Comparison of ENCODE assay signal across 23 mouse cellular contexts in genomic region chr16:32116186-32116585, GRCm38 (mm10). TPM values are rescaled to one million over a fixed set of nuclear protein-coding genes. Genes with fewer than 3 reads are reported as not detected.
DNase-seq lines count a peak whose midpoint lies in the region; ATAC-seq and TF ChIP-seq lines count a peak whose summit lies in the region.
"Had no signal": no experiment of that assay in that cellular context is flagged by ENCODE, and none has a peak within 500 bp of the region (broad histone marks: within the 10 kb centered on the region; RNA-seq: fewer than 3 reads in every experiment).

No protein-coding gene starts in this region.

- no peaks in the 10 kb centered on the region for H3K27me3 ChIP-seq in lung, embryonic 16.5 days (ENCODE audit: control insufficient read depth, insufficient read depth, low read depth, low read length)
- no peaks in the 10 kb centered on the region for H3K27me3 ChIP-seq in MEL (ENCODE audit: control insufficient read depth in 1 of 2, insufficient read depth in 2 of 2, low read length in 2 of 2)
- no peaks in the 10 kb centered on the region for H3K27me3 ChIP-seq in liver, embryonic 12.5 days (replicated peaks)
- no peaks in the 10 kb centered on the region for H3K27me3 ChIP-seq in stomach, postnatal 0 days (ENCODE audit: control insufficient read depth, insufficient read depth, low read length)
- H3K27me3 ChIP-seq: hindbrain, embryonic 12.5 days; midbrain, embryonic 15.5 days; neural tube, embryonic 15.5 days had no signal

- TF ChIP-seq POLR2A in MEL (IDR thresholded peaks at IDR 0.05; ENCODE audit: control insufficient read depth in 1 of 2, insufficient read depth in 1 of 2, low read depth in 1 of 2, low read length in 2 of 2, poor library complexity in 1 of 2) = no peak

- no peaks in the 10 kb centered on the region for H3K79me2 ChIP-seq in MEL (ENCODE audit: control insufficient read depth, insufficient read depth, low read length, poor library complexity)

- no peak overlapping the region for H3K9ac ChIP-seq in lung, embryonic 16.5 days (ENCODE audit: low read length)
- no peak overlapping the region for H3K9ac ChIP-seq in MEL (ENCODE audit: control insufficient read depth, low read depth, low read length, poor library complexity, severe bottlenecking)
- no peak overlapping the region for H3K9ac ChIP-seq in liver, embryonic 12.5 days
- no peak overlapping the region for H3K9ac ChIP-seq in stomach, postnatal 0 days (ENCODE audit: low read length)
- H3K9ac ChIP-seq: hindbrain, embryonic 12.5 days; midbrain, embryonic 15.5 days; neural tube, embryonic 15.5 days had no signal

- no peak for TF ChIP-seq RAD21 in MEL (IDR thresholded peaks at IDR 0.05; ENCODE audit: low read depth, low read length)

- WGBS in lung, embryonic 16.5 days = 23% methylated on average over 5 of the region's 5 CpGs
- 24% methylated on average over 5 of the region's 5 CpGs for whole genome bisulfite sequencing in liver, embryonic 12.5 days (ENCODE audit: insufficient replicate concordance)
- 27% methylated on average over 5 of the region's 5 CpGs for WGBS in stomach, postnatal 0 days

- DNase-seq in lung, postnatal 4 days = no peak
- no peak for DNase-seq in MEL (ENCODE audit: low read depth, low spot score)
- no peak for DNase-seq in stomach, postnatal 0 days (ENCODE audit: low spot score)
- DNase-seq in spleen, adult 12 weeks (ENCODE audit: low spot score) = no peak
- DNase-seq in frontal cortex, postnatal 36 days (ENCODE audit: low spot score in 2 of 2) = no peak
- DNase-seq: adrenal gland, adult 2 months; cerebellum, adult 8-10 months; gastrocnemius, postnatal 14 days; heart, adult 2 months; kidney, adult 9 months; kidney, postnatal 25 days; layer of hippocampus, adult 9-11 months; right cerebral cortex, postnatal 25 days; thymus, postnatal 25 days had no signal

- H3K4me3 ChIP-seq in lung, embryonic 16.5 days (ENCODE audit: low read length) = no peak overlapping the region
- peak overlapping the region in 1 of 2 experiments; percentile 44; a peak in 2 of 4 replicates for H3K4me3 ChIP-seq in MEL (ENCODE audit: control insufficient read depth in 1 of 2, insufficient read depth in 1 of 2, low read depth in 2 of 2, low read length in 2 of 2)
- no peak overlapping the region for H3K4me3 ChIP-seq in liver, embryonic 12.5 days
- no peak overlapping the region for H3K4me3 ChIP-seq in stomach, postnatal 0 days (ENCODE audit: low read depth, low read length)
- H3K4me3 ChIP-seq: heart, adult 2 months; hindbrain, embryonic 12.5 days; midbrain, embryonic 15.5 days; neural tube, embryonic 15.5 days had no signal

- no peaks in the 10 kb centered on the region for H3K36me3 ChIP-seq in lung, embryonic 16.5 days (ENCODE audit: control insufficient read depth, insufficient read depth, low read length)
- H3K36me3 ChIP-seq in MEL (ENCODE audit: control insufficient read depth in 1 of 2, insufficient read depth in 2 of 2, low read length in 2 of 2) = peaks cover 0 to 13% of the 10 kb centered on the region in 2 experiments; a peak in 2 of 4 replicates
- H3K36me3 ChIP-seq in liver, embryonic 12.5 days = no peaks in the 10 kb centered on the region
- H3K36me3 ChIP-seq in stomach, postnatal 0 days (ENCODE audit: control insufficient read depth, insufficient read depth, low read length) = no peaks in the 10 kb centered on the region
- H3K36me3 ChIP-seq: hindbrain, embryonic 12.5 days; midbrain, embryonic 15.5 days had no signal

- TF ChIP-seq EP300 in MEL (IDR thresholded peaks at IDR 0.05; ENCODE audit: low read depth in 1 of 2, low read length in 2 of 2) = no peak
- TF ChIP-seq EP300 in stomach, postnatal 0 days (optimal IDR thresholded peaks at IDR 0.05) = no peak

- H3K27ac ChIP-seq in lung, embryonic 16.5 days (ENCODE audit: low read length) = no peak overlapping the region
- no peak overlapping the region for H3K27ac ChIP-seq in MEL (ENCODE audit: control insufficient read depth, low read depth, low read length)
- H3K27ac ChIP-seq in liver, embryonic 12.5 days = no peak overlapping the region
- no peak overlapping the region for H3K27ac ChIP-seq in stomach, postnatal 0 days (replicated peaks)
- H3K27ac ChIP-seq: heart, adult 2 months; hindbrain, embryonic 12.5 days; midbrain, embryonic 15.5 days; neural tube, embryonic 15.5 days had no signal

- ATAC-seq in lung, embryonic 16.5 days (ENCODE audit: low read depth) = no peak
- no peak for ATAC-seq in liver, embryonic 12.5 days
- 0 out of 2 replicates have a peak, but pooled peaks have one; percentile 35 for ATAC-seq in stomach, postnatal 0 days (ENCODE audit: low FRiP score, low TSS enrichment)
- ATAC-seq: CD4-positive, CD25-positive, alpha-beta regulatory T cell, adult 4 months; forebrain, embryonic 14.5 days; inflammation-experienced regulatory T-cells, adult 6 months; lung, postnatal 0 days; midbrain, embryonic 15.5 days had no signal

- no peaks in the 10 kb centered on the region for H3K9me3 ChIP-seq in lung, embryonic 16.5 days (ENCODE audit: control insufficient read depth, low read length)
- H3K9me3 ChIP-seq in MEL (replicated peaks; ENCODE audit: insufficient read depth, low read length) = no peaks in the 10 kb centered on the region
- no peaks in the 10 kb centered on the region for H3K9me3 ChIP-seq in liver, embryonic 12.5 days (replicated peaks)
- H3K9me3 ChIP-seq in stomach, postnatal 0 days (ENCODE audit: control insufficient read depth, low read length) = no peaks in the 10 kb centered on the region
- H3K9me3 ChIP-seq: hindbrain, embryonic 12.5 days; midbrain, embryonic 15.5 days; neural tube, embryonic 15.5 days had no signal

- H3K4me1 ChIP-seq in lung, embryonic 16.5 days (replicated peaks; ENCODE audit: control insufficient read depth, insufficient read depth, low read length) = peaks cover 12% of the 10 kb centered on the region; the same call in 1 of the 2 replicates
- H3K4me1 ChIP-seq in MEL (ENCODE audit: control insufficient read depth in 1 of 2, insufficient read depth in 2 of 2, low read length in 2 of 2) = peaks cover 2 to 23% of the 10 kb centered on the region in 2 experiments
- H3K4me1 ChIP-seq in liver, embryonic 12.5 days = peaks cover 42% of the 10 kb centered on the region
- H3K4me1 ChIP-seq in stomach, postnatal 0 days (replicated peaks; ENCODE audit: control insufficient read depth, insufficient read depth) = no peaks in the 10 kb centered on the region
- H3K4me1 ChIP-seq: hindbrain, embryonic 12.5 days; midbrain, embryonic 15.5 days had no signal

- H3K4me2 ChIP-seq in lung, embryonic 16.5 days (ENCODE audit: low read depth, low read length) = 0 out of 2 replicates have a peak overlapping the region, but pooled peaks have one; percentile 18
- peak overlapping the region; percentile 70 for H3K4me2 ChIP-seq in liver, embryonic 12.5 days
- no peak overlapping the region for H3K4me2 ChIP-seq in stomach, postnatal 0 days (replicated peaks; ENCODE audit: low read depth)
- H3K4me2 ChIP-seq: hindbrain, embryonic 12.5 days; midbrain, embryonic 15.5 days had no signal

- no peak for TF ChIP-seq CTCF in MEL (IDR thresholded peaks at IDR 0.05 in 2 of 3, conservative IDR thresholded peaks at IDR 0.05 in 1 of 3; ENCODE audit: control insufficient read depth in 1 of 3, insufficient read depth in 1 of 3, low read depth in 2 of 3, low read length in 3 of 3, poor library complexity in 1 of 3, severe bottlenecking in 1 of 3)
- TF ChIP-seq CTCF in stomach, postnatal 0 days (IDR thresholded peaks at IDR 0.05; ENCODE audit: low read depth) = no peak

TF ChIP-seq in MEL, 35 proteins besides CTCF, POLR2A, EP300 and RAD21 (continues in another document):
- TF ChIP-seq GATA1 (IDR thresholded peaks at IDR 0.05; ENCODE audit: low read depth, low read length) (peak; percentile 40; the same call in 1 of the 2 replicates), ETS1 (IDR thresholded peaks at IDR 0.05; ENCODE audit: low read depth, low read length) (peak; percentile 67), MYC (IDR thresholded peaks at IDR 0.05; ENCODE audit: low read depth, low read length) (0 out of 2 replicates have a peak, but pooled peaks have one; percentile 41), SIN3A (IDR thresholded peaks at IDR 0.05; ENCODE audit: low read length) (peak; percentile 65; the same call in 1 of the 2 replicates), GABPA (IDR thresholded peaks at IDR 0.05; ENCODE audit: low read depth, low read length) (no peak), MXI1 (IDR thresholded peaks at IDR 0.05; ENCODE audit: low read depth, low read length) (peak; percentile 55)

RNA-seq across cellular contexts. Expression of gene Cep19, which starts 16.6 kb away (rescaled TPM):
- 31.7 and 31.9 TPM in 2 replicates for polyA plus RNA-seq in lung, embryonic 16.5 days (2015; fragmentation: Nextera tagmentation; extraction: Ambion mirVana)
- 7.1 and 7.3 TPM in 2 replicates for total RNA-seq in MEL (2012; rRNA removed)
- 1 to 10 TPM in 1 of 2 experiments, not detected in 1; 8.7 TPM for polyA plus RNA-seq in MEL (2012; ENCODE audit: insufficient read depth in 1 of 2, insufficient read length in 2 of 2, low read depth in 1 of 2, low replicate concordance in 2 of 2, missing spikeins in 1 of 2)
- polyA plus RNA-seq in liver, embryonic 12.5 days (2016; fragmentation: Nextera tagmentation; extraction: Ambion mirVana) = 7.6 TPM in 2 replicates
- polyA plus RNA-seq in stomach, postnatal 0 days (2015; fragmentation: Nextera tagmentation; extraction: Ambion mirVana) = 19.0 and 19.1 TPM in 2 replicates

RNA-seq across cellular contexts. Expression of gene Pigx, which starts 16.6 kb away (rescaled TPM):
- 84.6 and 85.1 TPM in 2 replicates for polyA plus RNA-seq in lung, embryonic 16.5 days (2015; fragmentation: Nextera tagmentation; extraction: Ambion mirVana)
- total RNA-seq in MEL (2012; rRNA removed) = 22.3 and 24.0 TPM in 2 replicates
- 10 to 100 TPM in 1 of 2 experiments, not detected in 1; 29.5 TPM for polyA plus RNA-seq in MEL (2012; ENCODE audit: insufficient read depth in 1 of 2, insufficient read length in 2 of 2, low read depth in 1 of 2, low replicate concordance in 2 of 2, missing spikeins in 1 of 2)
- polyA plus RNA-seq in liver, embryonic 12.5 days (2016; fragmentation: Nextera tagmentation; extraction: Ambion mirVana) = 33.8 and 37.2 TPM in 2 replicates
- 69.8 and 71.8 TPM in 2 replicates for polyA plus RNA-seq in stomach, postnatal 0 days (2015; fragmentation: Nextera tagmentation; extraction: Ambion mirVana)

RNA-seq across cellular contexts. Expression of gene Pak2, which starts 37.0 kb away (rescaled TPM):
- polyA plus RNA-seq in lung, embryonic 16.5 days (2015; fragmentation: Nextera tagmentation; extraction: Ambion mirVana) = 33.1 and 36.5 TPM in 2 replicates
- 23.0 and 23.4 TPM in 2 replicates for total RNA-seq in MEL (2012; rRNA removed)
- polyA plus RNA-seq in MEL (2012; ENCODE audit: insufficient read depth in 1 of 2, insufficient read length in 2 of 2, low read depth in 1 of 2, low replicate concordance in 2 of 2, missing spikeins in 1 of 2) = 10 to 100 TPM; 34.1 to 67.2 TPM
- 17.7 and 18.3 TPM in 2 replicates for polyA plus RNA-seq in liver, embryonic 12.5 days (2016; fragmentation: Nextera tagmentation; extraction: Ambion mirVana)
- polyA plus RNA-seq in stomach, postnatal 0 days (2015; fragmentation: Nextera tagmentation; extraction: Ambion mirVana) = 22.2 and 23.6 TPM in 2 replicates

RNA-seq across cellular contexts. Expression of gene Nrros, which starts 49.2 kb away (rescaled TPM):
- 45.8 and 51.1 TPM in 2 replicates for polyA plus RNA-seq in lung, embryonic 16.5 days (2015; fragmentation: Nextera tagmentation; extraction: Ambion mirVana)
- total RNA-seq in MEL (2012; rRNA removed) = 56.1 and 59.8 TPM in 2 replicates
- 10 to 100 TPM in 1 of 2 experiments, not detected in 1; 55.9 TPM for polyA plus RNA-seq in MEL (2012; ENCODE audit: insufficient read depth in 1 of 2, insufficient read length in 2 of 2, low read depth in 1 of 2, low replicate concordance in 2 of 2, missing spikeins in 1 of 2)
- polyA plus RNA-seq in liver, embryonic 12.5 days (2016; fragmentation: Nextera tagmentation; extraction: Ambion mirVana) = 26.5 and 29.9 TPM in 2 replicates
- 8.2 TPM in 2 replicates for polyA plus RNA-seq in stomach, postnatal 0 days (2015; fragmentation: Nextera tagmentation; extraction: Ambion mirVana)
